Mouse (Mus musculus) olfactory bulb, adult 2 months (tissue): ENCODE measurements around the gene Gfra1. TPM values are rescaled to one million over a fixed set of nuclear protein-coding genes. Genes with fewer than 3 reads are reported as not detected.

Experiments
- H3K27ac ChIP-seq: fragments of 200-500 bp; 2 replicates; pipeline ENCODE4 v1.5.1; 2012; ENCODE audit warnings: low read depth, low read length; ENCODE audit not compliant: insufficient read depth
- H3K4me1 ChIP-seq: fragments of 200-500 bp; 2 replicates; pipeline ENCODE4 v1.6.1; 2012; ENCODE audit warnings: low read length; ENCODE audit not compliant: control insufficient read depth, insufficient read depth
- H3K4me3 ChIP-seq: fragments of 200-500 bp; 2 replicates; pipeline ENCODE4 v1.5.1; 2012; ENCODE audit warnings: mild to moderate bottlenecking, low read depth, low read length, moderate library complexity; ENCODE audit not compliant: insufficient read depth
- CTCF ChIP-seq: fragments of 200-500 bp; IDR thresholded peaks from 2 replicates; pipeline ENCODE4 v1.5.1; 2012; ENCODE audit warnings: low read depth, mild to moderate bottlenecking, low read length, moderate library complexity; ENCODE audit not compliant: insufficient read depth
- POLR2A ChIP-seq: fragments of 200-500 bp; IDR thresholded peaks from 2 replicates; pipeline ENCODE4 v1.6.1; 2012; ENCODE audit warnings: mild to moderate bottlenecking, low read depth, low read length, moderate library complexity; ENCODE audit not compliant: insufficient read depth
- WGBS: fragments of 180-500 bp; shearing (Covaris S2); methylation state at CpG from one replicate; pipeline ENCODE4 v1.1.7; 2018; 5-methylcytosine and 5-hydroxymethylcytosine counted together
- polyA plus RNA-seq: library from polyadenylated mRNA; stranded (reverse); fragments of >200 nt; gene quantifications from 2 replicates; pipeline ENCODE4 v1.2.4, GENCODE M21; 2012; ENCODE audit warnings: low replicate concordance; ENCODE audit not compliant: missing spikeins, insufficient read depth, insufficient read length

Gfra1 gene
- polyA plus RNA-seq, 1 experiment: not detected

DNA sequence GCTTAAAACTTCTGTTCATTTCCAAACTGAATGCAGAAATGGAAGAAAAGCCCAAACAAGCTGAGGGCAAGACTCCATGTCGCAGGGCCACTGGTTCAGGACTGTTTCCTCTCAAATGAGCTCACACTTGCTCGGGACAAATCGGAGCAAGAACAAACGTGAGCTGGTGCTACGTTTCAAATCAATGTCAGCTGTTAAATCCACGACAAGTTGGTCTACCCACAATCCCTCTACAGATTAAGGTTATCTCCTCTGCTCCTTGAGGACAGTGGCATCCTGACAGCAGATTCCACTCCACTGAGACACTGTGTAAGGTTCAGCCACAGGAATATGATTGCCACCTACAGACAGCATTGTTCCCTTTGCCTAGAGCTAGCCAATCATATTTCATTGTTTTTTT, 4.4 kb downstream of the Gfra1 start:
- Histone ChIP-seq H3K4me1 (peaks cover 20% of the 10 kb centered on the region), H3K4me3 (no peak overlapping the region), H3K27ac (no peak overlapping the region)
- WGBS: 76% methylated on average over 6 of the region's 6 CpGs
- TF ChIP-seq POLR2A (no peak), CTCF (no peak)

GRCm38 (mm10) chr19:58450716-58451115, 5.0 kb downstream of the Gfra1 start:
- Histone ChIP-seq H3K27ac (no peak overlapping the region), H3K4me3 (no peak overlapping the region)

GRCm38 (mm10) chr19:58442785-58443732, 12.7 kb downstream of the Gfra1 start:
- Histone ChIP-seq H3K4me3 (no peak overlapping the region), H3K4me1 (no peaks in the 10 kb centered on the region), H3K27ac (no peak overlapping the region)
- 61% methylated on average over 10 of the region's 10 CpGs for WGBS
- TF ChIP-seq CTCF: no peak
- TF ChIP-seq POLR2A: no peak

More at GRCm38 (mm10) chr19:58450716-58451115, 5.0 kb downstream of the Gfra1 start:
- TF ChIP-seq CTCF (no peak), POLR2A (no peak)
- peaks cover 18% of the 10 kb centered on the region for H3K4me1 ChIP-seq
- WGBS: 53% methylated on average over 5 of the region's 5 CpGs

- Histone ChIP-seq H3K27ac (no peak overlapping the region), H3K4me3 (no peak overlapping the region), H3K4me1 (no peaks in the 10 kb centered on the region)
- no peak for TF ChIP-seq POLR2A
- no peak for TF ChIP-seq CTCF
- WGBS: 80% methylated on average over 7 of the region's 7 CpGs
Observed at GRCm38 (mm10) chr19:58441785-58442184, 13.9 kb downstream of the Gfra1 start.

DNA sequence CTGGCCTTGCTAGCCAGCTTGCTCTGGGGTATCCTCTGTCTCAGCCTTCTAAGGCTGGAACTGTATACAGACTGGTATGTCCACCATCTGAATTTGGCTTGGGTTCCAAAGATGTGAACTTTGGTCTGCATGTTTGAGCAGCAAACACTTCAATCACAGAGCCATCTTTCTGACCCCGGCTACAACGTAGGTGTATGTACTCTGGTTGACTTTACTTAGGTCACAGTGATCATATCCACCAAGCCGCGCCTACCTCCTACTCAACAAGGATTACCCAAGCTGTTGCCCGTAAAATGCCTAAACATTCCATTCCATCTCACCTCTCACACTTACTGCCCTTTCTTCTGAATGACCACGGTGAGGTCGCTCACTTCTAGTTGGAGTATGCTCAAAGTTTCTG, 14.5 kb downstream of the Gfra1 start:
- H3K27ac ChIP-seq: no peak overlapping the region
- H3K4me3 ChIP-seq: no peak overlapping the region
- 96% methylated on average over 7 of the region's 7 CpGs for WGBS
- no peak for TF ChIP-seq CTCF
- no peak for TF ChIP-seq POLR2A
- no peaks in the 10 kb centered on the region for H3K4me1 ChIP-seq

DNA sequence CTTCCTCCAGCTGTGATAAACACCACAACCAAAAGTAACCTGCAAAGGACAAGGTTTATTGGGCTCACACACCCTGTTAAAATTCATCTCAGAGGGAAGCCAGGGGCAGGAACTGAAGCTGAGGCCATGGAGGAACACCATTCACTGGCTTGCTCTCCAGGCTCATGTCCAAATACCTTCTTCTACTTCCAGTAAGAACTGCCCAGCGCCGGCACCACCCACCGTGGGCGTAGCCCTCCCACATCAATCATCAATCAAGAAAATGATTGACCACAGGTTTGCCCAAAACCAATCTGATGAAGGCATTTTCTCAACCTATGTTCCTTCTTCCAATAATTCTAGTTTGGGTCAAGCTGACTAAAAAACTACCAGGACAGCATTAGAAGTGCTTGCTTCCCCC, 16.9 kb downstream of the Gfra1 start:
- Histone ChIP-seq H3K27ac (no peak overlapping the region), H3K4me1 (no peaks in the 10 kb centered on the region), H3K4me3 (no peak overlapping the region)
- TF ChIP-seq CTCF (no peak), POLR2A (no peak)
- WGBS: 68% methylated on average over 4 of the region's 4 CpGs

GRCm38 (mm10) chr19:58437441-58438071, 18.2 kb downstream of the Gfra1 start:
- H3K27ac ChIP-seq: no peak overlapping the region
- H3K4me1 ChIP-seq: no peaks in the 10 kb centered on the region
- no peak overlapping the region for H3K4me3 ChIP-seq
- TF ChIP-seq POLR2A (no peak), CTCF (no peak)
- WGBS: 58% methylated on average over 10 of the region's 10 CpGs

DNA sequence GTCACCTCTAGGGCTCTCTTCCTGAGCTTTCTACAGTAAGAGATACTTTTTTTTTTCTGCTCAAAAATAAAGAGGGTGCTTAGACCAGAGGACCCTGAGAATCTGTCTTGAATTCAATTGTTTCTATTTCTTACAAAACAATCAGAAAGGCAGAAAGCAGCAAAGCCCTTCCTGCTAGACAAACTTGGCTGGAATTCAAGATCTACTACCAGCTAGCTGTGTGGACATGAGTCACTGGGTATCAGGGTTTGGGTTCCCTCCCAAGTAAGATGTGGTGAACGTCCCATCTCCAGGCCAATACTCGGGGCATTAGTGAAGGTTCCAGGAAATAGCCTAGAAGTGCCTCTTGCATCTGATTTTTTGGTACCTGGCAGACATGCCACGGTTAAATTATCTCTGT, 18.8 kb downstream of the Gfra1 start:
- no peaks in the 10 kb centered on the region for H3K4me1 ChIP-seq
- no peak overlapping the region for H3K4me3 ChIP-seq
- TF ChIP-seq POLR2A: no peak
- H3K27ac ChIP-seq: no peak overlapping the region
- WGBS: 77% methylated on average over 3 of the region's 3 CpGs

GRCm38 (mm10) chr19:58435877-58436276, 19.8 kb downstream of the Gfra1 start:
- Histone ChIP-seq H3K27ac (no peak overlapping the region), H3K4me1 (no peaks in the 10 kb centered on the region), H3K4me3 (no peak overlapping the region)
- 92% methylated on average over 5 of the region's 5 CpGs for WGBS
- TF ChIP-seq CTCF (no peak), POLR2A (no peak)
